Mouse (Mus musculus) testis, postnatal 10 days (tissue): ENCODE measurements around the gene Fbxo39.
A peak's percentile ranks its signal among the peaks of the same experiment; 100 is the strongest.
"Not testable (repeated sequence)": the region's sequence is repeated elsewhere in the genome, so short reads cannot be mapped to it uniquely, and the experiment has no call there.

ENCODE experiments used
- DNase-seq: peaks from one replicate; pipeline ENCODE4 v3.0.0; 2021; ENCODE audit warnings: low spot score

The Fbxo39 gene

GRCm38 (mm10) chr11:72311355-72312001, 2.8 kb upstream of the Fbxo39 start:
- DNase-seq: no peak

- no peak for DNase-seq
Measured at GRCm38 (mm10) chr11:72318026-72318425, 3.8 kb downstream of the Fbxo39 start.

- DNase-seq: no peak
Measured at GRCm38 (mm10) chr11:72324431-72324830, 10.2 kb downstream of the Fbxo39 start.

GRCm38 (mm10) chr11:72325701-72326100, 11.5 kb downstream of the Fbxo39 start:
- no peak for DNase-seq

- DNase-seq: no peak
Measured at GRCm38 (mm10) chr11:72332951-72333667, 18.9 kb downstream of the Fbxo39 start.

- no peak for DNase-seq
Measured at GRCm38 (mm10) chr11:72334653-72335052, 20.4 kb downstream of the Fbxo39 start.

- no peak for DNase-seq
Measured at GRCm38 (mm10) chr11:72336726-72337125, 22.5 kb downstream of the Fbxo39 start.

GRCm38 (mm10) chr11:72338437-72338871, 24.2 kb downstream of the Fbxo39 start:
- DNase-seq: no peak

- no peak for DNase-seq
Measured at GRCm38 (mm10) chr11:72339716-72340115, 25.5 kb downstream of the Fbxo39 start.

GRCm38 (mm10) chr11:72342549-72343237, 28.4 kb downstream of the Fbxo39 start:
- peak; percentile 62 for DNase-seq

GRCm38 (mm10) chr11:72343238-72343625, 29.0 kb downstream of the Fbxo39 start:
- DNase-seq: not testable (repeated sequence)

GRCm38 (mm10) chr11:72343904-72344303, 29.7 kb downstream of the Fbxo39 start:
- peak; percentile 84 for DNase-seq

GRCm38 (mm10) chr11:72344486-72344885, 30.2 kb downstream of the Fbxo39 start:
- DNase-seq: no peak

GRCm38 (mm10) chr11:72348563-72348962, 34.3 kb downstream of the Fbxo39 start:
- no peak for DNase-seq

GRCm38 (mm10) chr11:72349016-72349415, 34.8 kb downstream of the Fbxo39 start:
- DNase-seq: no peak

- DNase-seq: no peak
Measured at GRCm38 (mm10) chr11:72349652-72350051, 35.4 kb downstream of the Fbxo39 start.

- no peak for DNase-seq
Measured at GRCm38 (mm10) chr11:72352272-72352671, 38.0 kb downstream of the Fbxo39 start.

- DNase-seq: no peak
Measured at GRCm38 (mm10) chr11:72353186-72353585, 38.9 kb downstream of the Fbxo39 start.

- peak; percentile 93 for DNase-seq
Measured at GRCm38 (mm10) chr11:72354971-72355728, 40.9 kb downstream of the Fbxo39 start.

- peak; percentile 81 for DNase-seq
Measured at GRCm38 (mm10) chr11:72361385-72362346, 47.4 kb downstream of the Fbxo39 start.

- DNase-seq: no peak
Measured at GRCm38 (mm10) chr11:72362347-72362741, 48.1 kb downstream of the Fbxo39 start, which contains the start of gene Tekt1. Gene Tekt1, minus strand, starts transcription at chr11:72362442.
